Mouse (Mus musculus) heart, postnatal 0 days (tissue): Measurements from ENCODE around the gene Gm38394. TPM values are rescaled to one million over a fixed set of nuclear protein-coding genes. Genes with fewer than 3 reads are reported as not detected.
"Not testable (repeated sequence)": the region's sequence is repeated elsewhere in the genome, so short reads cannot be mapped to it uniquely, and the experiment has no call there.

Source experiments
- ATAC-seq: fragments of 200-750 bp; cut with Nextera tagmentation; 2 replicates; pipeline ENCODE4 v1.8.0; 2017; ENCODE audit warnings: low read depth, moderate number of reproducible peaks, moderate library complexity; ENCODE audit not compliant: insufficient read depth
- DNase-seq: peaks from one replicate; pipeline ENCODE4 v3.0.0-alpha.2; 2016; ENCODE audit warnings: low spot score
- H3K27ac ChIP-seq: fragments of 300-500 bp; sonication (generic); 2 replicates; pipeline ENCODE4 v1.5.1; 2014; ENCODE audit warnings: low read depth, mild to moderate bottlenecking
- H3K27me3 ChIP-seq: fragments of 300-500 bp; sonication (generic); 2 replicates; pipeline ENCODE4 v1.6.1; 2014; ENCODE audit warnings: low read length, mixed read lengths; ENCODE audit not compliant: control insufficient read depth, insufficient read depth
- H3K36me3 ChIP-seq: fragments of 300-500 bp; sonication (generic); replicated peaks from 2 replicates; pipeline ENCODE4 v1.6.1; 2014; ENCODE audit warnings: low read length, mixed read lengths; ENCODE audit not compliant: control insufficient read depth, insufficient read depth
- H3K4me1 ChIP-seq: fragments of 300-500 bp; sonication (generic); 2 replicates; pipeline ENCODE4 v1.6.1; 2014; ENCODE audit warnings: antibody characterized with exemption; ENCODE audit not compliant: control insufficient read depth, insufficient read depth
- H3K4me2 ChIP-seq: fragments of 300-500 bp; sonication (generic); 2 replicates; pipeline ENCODE4 v1.6.1; 2014; ENCODE audit warnings: low read depth, mild to moderate bottlenecking, low read length, moderate library complexity
- H3K4me3 ChIP-seq: fragments of 300-500 bp; sonication (generic); 2 replicates; pipeline ENCODE4 v1.5.1; 2014; ENCODE audit warnings: low read depth, low read length
- H3K9ac ChIP-seq: fragments of 300-500 bp; sonication (generic); replicated peaks from 2 replicates; pipeline ENCODE4 v1.6.1; 2014; ENCODE audit warnings: low read depth, low read length, mixed read lengths
- H3K9me3 ChIP-seq: fragments of 300-500 bp; sonication (generic); replicated peaks from 2 replicates; pipeline ENCODE4 v1.6.1; 2016; ENCODE audit warnings: low read length; ENCODE audit not compliant: control insufficient read depth
- CTCF ChIP-seq: IDR thresholded peaks from 2 replicates; pipeline ENCODE4 v1.5.1; 2016; ENCODE audit warnings: antibody characterized with exemption, control low read depth, low read depth
- EP300 ChIP-seq: IDR thresholded peaks from 2 replicates; pipeline ENCODE4 v1.6.1; 2016; ENCODE audit warnings: antibody characterized with exemption, low read depth
- WGBS: fragments of 180-500 bp; shearing (Covaris S2); extraction: QIAGEN DNeasy Blood & Tissue Kit; methylation state at CpG from one replicate; pipeline ENCODE4 v1.1.7; 2014; 5-methylcytosine and 5-hydroxymethylcytosine counted together
- polyA plus RNA-seq: library from polyadenylated mRNA; unstranded; fragments of >200 nt; fragmentation: Nextera tagmentation; extraction: Ambion mirVana; gene quantifications from 2 replicates; pipeline ENCODE4 v1.2.1, GENCODE M21; 2015
- total RNA-seq: library from RNA; depleted of rRNA; stranded (reverse); fragments of >200 nt; gene quantifications from 2 replicates; pipeline ENCODE4 v1.2.3, GENCODE M21; 2014; ENCODE audit warnings: low replicate concordance

Gm38394 gene
- total and polyA plus RNA-seq, 2 experiments from 2014 or later = 2.1 to 2.6 TPM

DNA sequence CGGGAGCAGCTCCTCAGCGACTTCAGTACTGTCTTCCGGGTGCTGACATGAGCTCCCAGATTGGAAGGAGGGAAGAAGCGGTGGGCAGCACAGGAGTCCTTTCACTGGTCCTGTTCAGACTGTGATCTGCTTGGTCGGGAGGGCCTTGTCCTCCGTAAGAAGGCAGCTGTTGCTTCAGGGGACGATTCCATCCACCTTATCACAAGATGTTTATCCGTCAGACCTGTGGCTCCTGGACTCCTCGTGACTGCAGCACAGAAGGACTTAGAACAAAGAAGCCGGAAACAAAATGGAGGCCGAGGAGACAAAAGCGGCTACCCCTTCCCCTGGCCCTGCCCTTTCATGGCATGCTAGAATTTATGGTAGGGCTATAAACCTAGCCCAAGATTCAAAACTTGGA lies 9.1 kb upstream of the Gm38394 start:
- Histone ChIP-seq H3K27me3 (no peaks in the 10 kb centered on the region), H3K4me2 (no peak overlapping the region), H3K9me3 (no peaks in the 10 kb centered on the region), H3K27ac (no peak overlapping the region), H3K4me3 (no peak overlapping the region), H3K9ac (no peak overlapping the region), H3K4me1 (no peaks in the 10 kb centered on the region), H3K36me3 (no peaks in the 10 kb centered on the region)
- TF ChIP-seq EP300 (no peak), CTCF (no peak)
- ATAC-seq (no peak), DNase-seq (no peak)
- 73% methylated on average over 12 of the region's 12 CpGs for WGBS

DNA sequence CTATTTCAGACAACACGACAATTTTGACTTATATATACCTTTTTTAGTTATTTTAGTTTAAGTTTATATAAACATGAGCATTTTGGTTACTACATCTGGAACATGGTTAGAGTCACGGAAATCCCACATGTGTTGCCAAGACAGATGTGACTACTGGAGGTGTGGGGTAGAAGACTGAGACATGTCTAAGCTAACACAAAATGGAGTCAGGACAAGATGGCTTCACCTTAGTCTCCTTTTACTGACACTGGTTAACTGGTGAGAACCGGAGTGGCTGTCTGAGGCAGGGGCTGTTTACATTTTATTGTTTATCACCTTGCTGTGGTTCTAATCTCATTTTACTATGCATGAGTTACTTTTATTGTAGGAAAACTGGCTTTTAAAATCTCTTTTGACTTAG lies 7.5 kb upstream of the Gm38394 start:
- H3K27ac ChIP-seq = no peak overlapping the region
- ATAC-seq = no peak

DNA sequence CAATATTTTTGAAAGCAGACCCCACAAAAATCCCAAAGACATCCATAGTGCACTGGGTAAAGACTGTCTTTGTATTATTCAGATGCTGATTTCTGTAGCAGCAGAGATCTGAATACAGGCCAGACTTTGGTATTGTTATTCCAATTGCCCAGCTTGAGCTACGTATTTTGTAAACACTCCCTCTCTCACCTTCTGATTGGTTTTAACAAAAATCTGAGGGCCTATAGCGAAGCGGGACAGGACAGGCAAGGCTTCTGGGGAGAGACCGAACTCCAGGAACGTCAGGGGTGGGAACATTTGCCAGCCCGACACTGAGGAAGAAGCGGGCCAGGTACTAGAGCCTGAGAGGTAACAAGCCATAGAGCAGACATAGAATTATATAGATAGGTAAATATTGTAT lies 6.6 kb upstream of the Gm38394 start:
- Histone ChIP-seq H3K9me3 (no peaks in the 10 kb centered on the region), H3K27me3 (no peaks in the 10 kb centered on the region), H3K4me3 (no peak overlapping the region), H3K9ac (no peak overlapping the region), H3K27ac (no peak overlapping the region), H3K4me2 (no peak overlapping the region), H3K4me1 (no peaks in the 10 kb centered on the region), H3K36me3 (no peaks in the 10 kb centered on the region)
- no peak for DNase-seq
- ATAC-seq = no peak
- TF ChIP-seq CTCF (no peak), EP300 (no peak)
- WGBS = 75% methylated on average over 7 of the region's 7 CpGs

More for the DNA sequence above, 7.5 kb upstream of the Gm38394 start:
- Histone ChIP-seq H3K9ac (no peak overlapping the region), H3K36me3 (no peaks in the 10 kb centered on the region), H3K9me3 (no peaks in the 10 kb centered on the region), H3K4me3 (no peak overlapping the region), H3K27me3 (no peaks in the 10 kb centered on the region), H3K4me2 (no peak overlapping the region), H3K4me1 (no peaks in the 10 kb centered on the region)
- DNase-seq = no peak
- WGBS = 88% methylated on average over 3 of the region's 3 CpGs
- TF ChIP-seq EP300 = no peak
- TF ChIP-seq CTCF = no peak

DNA sequence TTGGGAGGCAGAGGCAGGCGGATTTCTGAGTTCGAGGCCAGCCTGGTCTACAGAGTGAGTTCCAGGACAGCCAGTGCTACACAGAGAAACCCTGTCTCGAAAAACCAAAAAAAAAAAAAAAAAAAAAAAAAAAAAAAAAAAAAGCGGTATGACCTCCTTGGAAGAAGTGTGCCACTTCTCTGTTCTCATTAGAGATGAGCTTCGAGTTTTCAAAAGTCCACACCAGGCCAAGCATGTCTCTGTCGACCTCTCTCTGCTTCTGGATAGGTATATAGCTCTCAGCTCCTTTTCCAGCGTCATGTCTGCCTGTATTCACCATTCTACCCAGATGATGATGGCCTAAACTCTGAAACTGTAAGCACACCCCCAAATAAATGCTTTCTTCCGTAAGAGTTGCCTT lies 4.6 kb upstream of the Gm38394 start:
- H3K9me3 ChIP-seq, H3K4me1 ChIP-seq, H3K4me2 ChIP-seq, H3K27ac ChIP-seq, H3K36me3 ChIP-seq, DNase-seq, ATAC-seq, H3K27me3 ChIP-seq, H3K9ac ChIP-seq, H3K4me3 ChIP-seq: not testable (repeated sequence)
- 83% methylated on average over 6 of the region's 8 CpGs for WGBS

DNA sequence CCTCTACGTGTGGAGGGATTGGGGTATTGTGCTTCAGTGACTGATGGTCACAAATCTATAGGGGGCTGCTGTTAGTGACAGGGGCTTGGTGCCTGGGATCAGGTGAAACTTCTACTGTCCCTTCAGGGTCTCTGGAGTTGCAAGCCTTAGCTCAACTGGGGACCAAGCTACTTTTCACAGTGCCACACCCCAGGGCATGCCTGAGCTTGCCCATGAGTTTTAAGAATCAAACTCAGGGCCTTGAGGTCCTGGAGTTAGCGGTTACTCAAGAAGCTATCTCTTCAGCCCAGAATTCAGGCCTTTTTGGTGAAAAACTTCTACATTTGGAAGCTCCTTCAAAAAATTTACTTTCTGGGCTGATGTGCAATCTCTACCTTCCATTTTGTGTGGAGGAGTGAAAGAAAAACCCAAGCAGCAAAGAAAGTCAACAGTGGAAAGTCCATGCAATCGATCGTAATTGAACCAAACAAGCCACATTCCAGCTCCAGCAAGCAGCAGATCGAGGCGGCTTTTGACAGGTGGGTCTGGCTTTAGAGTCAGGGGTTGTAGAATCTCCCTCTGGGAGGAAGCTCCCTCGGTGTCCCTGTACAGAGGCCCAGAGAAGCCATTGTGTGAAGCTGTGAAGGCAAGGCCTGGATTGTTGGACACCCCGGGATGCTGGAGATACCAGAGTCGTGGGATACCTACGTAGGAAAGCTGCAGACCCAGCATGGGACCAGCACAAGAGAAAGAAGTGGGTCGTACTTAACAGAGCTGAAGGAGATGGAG lies 3.3 kb upstream of the Gm38394 start:
- H3K27ac ChIP-seq = no peak overlapping the region
- H3K36me3 ChIP-seq = no peaks in the 10 kb centered on the region
- H3K27me3 ChIP-seq = no peaks in the 10 kb centered on the region
- H3K9ac ChIP-seq = no peak overlapping the region
- ATAC-seq (no peak), DNase-seq (no peak)
- H3K4me2 ChIP-seq = no peak overlapping the region
- peaks cover 6% of the 10 kb centered on the region for H3K4me1 ChIP-seq
- H3K9me3 ChIP-seq = no peaks in the 10 kb centered on the region
- H3K4me3 ChIP-seq = no peak overlapping the region
- 80% methylated on average over 11 of the region's 11 CpGs for WGBS
- TF ChIP-seq CTCF (no peak), EP300 (no peak)

DNA sequence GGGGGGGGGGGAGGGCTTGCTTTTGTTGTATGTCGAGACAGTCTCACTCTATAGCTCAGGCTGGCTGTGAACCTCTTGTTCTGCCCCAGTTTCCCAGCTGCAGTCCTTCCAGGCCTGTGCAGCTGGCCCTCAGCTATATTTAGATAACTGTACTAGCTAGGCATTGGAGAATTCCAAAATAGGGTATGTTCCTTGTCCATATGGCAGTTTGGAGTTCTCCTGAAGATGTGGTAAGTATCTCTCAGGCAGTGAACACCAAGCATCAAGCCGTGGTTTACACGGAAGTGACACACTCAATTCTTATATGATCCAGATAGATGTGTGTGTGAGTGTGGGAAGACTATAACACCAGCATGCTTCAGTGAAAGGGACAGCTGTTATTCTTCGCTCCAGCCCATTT lies 2.3 kb upstream of the Gm38394 start:
- no peak for TF ChIP-seq CTCF
- no peak for TF ChIP-seq EP300
- H3K36me3 ChIP-seq = peaks cover 6% of the 10 kb centered on the region; the same call in 1 of the 2 replicates
- no peak overlapping the region for H3K27ac ChIP-seq
- H3K9ac ChIP-seq = no peak overlapping the region
- no peak for ATAC-seq
- H3K4me1 ChIP-seq = peaks cover 15% of the 10 kb centered on the region
- peak; percentile 15 for DNase-seq
- no peaks in the 10 kb centered on the region for H3K9me3 ChIP-seq
- no peak overlapping the region for H3K4me2 ChIP-seq
- H3K4me3 ChIP-seq = no peak overlapping the region
- 43% methylated on average over 4 of the region's 4 CpGs for WGBS
- no peaks in the 10 kb centered on the region for H3K27me3 ChIP-seq
